Mouse (Mus musculus) cerebellum, adult (tissue): ENCODE measurements around the gene Slc4a2.
A peak's percentile ranks its signal among the peaks of the same experiment; 100 is the strongest.

Experiments
- ATAC-seq: cut with Nextera tagmentation; 2 replicates; pipeline ENCODE4 v1.9.2; 2017; ENCODE audit warnings: mild to moderate bottlenecking, moderate library complexity, mixed read lengths; ENCODE audit not compliant: insufficient number of reproducible peaks, low FRiP score, low TSS enrichment

Gene Slc4a2

GRCm38 (mm10) chr5:24425421-24426036, 1.9 kb downstream of the Slc4a2 start:
- no peak for ATAC-seq

GRCm38 (mm10) chr5:24426037-24426432, 2.4 kb downstream of the Slc4a2 start:
- no peak for ATAC-seq

- ATAC-seq, result no peak
Measured at GRCm38 (mm10) chr5:24426556-24427284, 3.1 kb downstream of the Slc4a2 start.

- no peak for ATAC-seq
Measured at GRCm38 (mm10) chr5:24427285-24427633, 3.6 kb downstream of the Slc4a2 start.

GRCm38 (mm10) chr5:24427981-24428402, 4.4 kb downstream of the Slc4a2 start:
- ATAC-seq, result no peak

- no peak for ATAC-seq
Measured at GRCm38 (mm10) chr5:24428596-24428995, 5.0 kb downstream of the Slc4a2 start.

- ATAC-seq, result no peak
Measured at GRCm38 (mm10) chr5:24433993-24434392, 10.4 kb downstream of the Slc4a2 start.

- no peak for ATAC-seq
Measured at GRCm38 (mm10) chr5:24441187-24441586, 17.6 kb downstream of the Slc4a2 start.

- no peak for ATAC-seq
Measured at GRCm38 (mm10) chr5:24442029-24442428, 18.4 kb downstream of the Slc4a2 start.

GRCm38 (mm10) chr5:24443204-24443603, 19.6 kb downstream of the Slc4a2 start:
- ATAC-seq, result no peak

GRCm38 (mm10) chr5:24443927-24444326, 20.3 kb downstream of the Slc4a2 start:
- ATAC-seq, result no peak

GRCm38 (mm10) chr5:24444746-24445427, 21.2 kb downstream of the Slc4a2 start, which contains the start of gene Fastk:
Gene Fastk, minus strand, starts transcription at chr5:24445287.
- ATAC-seq, result peak; percentile 62

GRCm38 (mm10) chr5:24445428-24446080, 21.9 kb downstream of the Slc4a2 start:
- no peak for ATAC-seq

- no peak for ATAC-seq
Measured at GRCm38 (mm10) chr5:24446630-24447029, 23.0 kb downstream of the Slc4a2 start.

- peak; percentile 46 for ATAC-seq
Measured at GRCm38 (mm10) chr5:24447624-24448298, 24.1 kb downstream of the Slc4a2 start, which contains the start of gene Tmub1. Gene Tmub1, minus strand, starts transcription at chr5:24447854.

GRCm38 (mm10) chr5:24451264-24452029, 27.8 kb downstream of the Slc4a2 start:
- ATAC-seq, result peak; percentile 62

- peak; percentile 6; the same call in 1 of the 2 replicates for ATAC-seq
Measured at GRCm38 (mm10) chr5:24452030-24452690, 28.5 kb downstream of the Slc4a2 start, which contains the start of gene Agap3. Gene Agap3, plus strand, starts transcription at chr5:24452177.

GRCm38 (mm10) chr5:24452691-24453233, 29.1 kb downstream of the Slc4a2 start:
- ATAC-seq, result 0 out of 2 replicates have a peak, but pooled peaks have one; percentile 6
